Mouse (Mus musculus): ENCODE results near the gene Abhd2. TPM values are rescaled to one million over a fixed set of nuclear protein-coding genes. Genes with fewer than 3 reads are reported as not detected.
"Not testable (repeated sequence)": the region's sequence is repeated elsewhere in the genome, so short reads cannot be mapped to it uniquely, and the experiment has no call there.

The Abhd2 gene
- polyA plus RNA-seq, 1 experiment from 2014 or later, result 19.5 TPM

DNA sequence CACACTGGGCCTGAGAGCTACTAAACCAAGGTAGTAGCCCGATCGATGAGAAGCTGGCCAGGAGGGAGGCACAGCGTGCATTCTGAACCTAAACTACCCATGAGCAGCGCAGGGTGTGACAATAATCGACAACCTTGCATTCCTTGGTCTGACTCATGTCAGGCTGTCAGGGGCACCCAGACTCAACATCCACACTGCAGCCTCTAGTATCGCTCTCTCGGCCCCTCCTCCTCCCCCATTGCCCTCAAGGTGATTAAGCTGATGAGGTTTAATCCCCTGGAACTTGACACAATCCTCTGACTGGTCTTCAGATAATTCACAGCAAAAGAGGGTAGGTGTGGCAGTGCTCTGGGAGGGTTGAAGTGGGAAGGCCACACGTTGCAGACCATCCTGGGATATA, 3.6 kb upstream of the Abhd2 start:
- ATAC-seq (ENCODE audit: low FRiP score), result no peak
- Histone ChIP-seq H3K4me3 (no peak overlapping the region), H3K27ac (no peak overlapping the region), H3K4me1 (replicated peaks) (peaks cover 15% of the 10 kb centered on the region), H3K36me3 (no peaks in the 10 kb centered on the region), H3K27me3 (no peaks in the 10 kb centered on the region), H3K9me3 (no peaks in the 10 kb centered on the region), H3K9ac (no peak overlapping the region), H3K4me2 (no peak overlapping the region)
- WGBS, result 70% methylated on average over 8 of the region's 8 CpGs

GRCm38 (mm10) chr7:79269866-79270265, 3.1 kb upstream of the Abhd2 start:
- Histone ChIP-seq H3K9ac (no peak overlapping the region), H3K36me3 (no peaks in the 10 kb centered on the region), H3K4me1 (replicated peaks) (peaks cover 20% of the 10 kb centered on the region), H3K4me3 (no peak overlapping the region), H3K27ac (no peak overlapping the region), H3K4me2 (no peak overlapping the region), H3K27me3 (no peaks in the 10 kb centered on the region), H3K9me3 (no peaks in the 10 kb centered on the region)
- ATAC-seq (ENCODE audit: low FRiP score), result no peak
- WGBS, result 84% methylated on average over 1 of the region's 1 CpGs

DNA sequence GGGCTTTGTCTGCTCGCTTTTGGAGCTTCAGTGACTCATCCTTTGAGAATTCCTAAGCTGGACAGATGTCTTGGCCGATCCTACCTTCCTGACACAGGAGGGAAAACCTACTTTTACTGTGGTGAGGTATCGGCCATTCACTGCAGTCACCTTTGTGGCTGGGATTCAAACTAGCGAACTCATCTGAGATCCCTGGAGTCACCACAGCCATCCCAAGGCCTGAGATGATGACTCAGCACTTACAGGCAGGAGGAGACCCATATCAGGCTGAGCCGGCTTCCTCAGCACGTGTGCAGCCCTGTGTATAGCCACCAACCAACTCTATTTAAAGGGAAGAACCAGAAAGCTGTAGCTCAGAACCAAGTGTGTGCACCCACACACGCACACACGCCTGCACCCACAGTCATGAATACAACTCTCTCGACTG, 2.0 kb upstream of the Abhd2 start:
- Histone ChIP-seq H3K9me3 (no peaks in the 10 kb centered on the region), H3K27me3 (no peaks in the 10 kb centered on the region), H3K27ac (no peak overlapping the region), H3K4me3 (no peak overlapping the region), H3K4me1 (replicated peaks) (peaks cover 31% of the 10 kb centered on the region), H3K9ac (no peak overlapping the region), H3K4me2 (no peak overlapping the region), H3K36me3 (no peaks in the 10 kb centered on the region)
- no peak for ATAC-seq (ENCODE audit: low FRiP score)
- WGBS, result 86% methylated on average over 9 of the region's 9 CpGs

- Histone ChIP-seq H3K4me1 (replicated peaks) (peaks cover 42% of the 10 kb centered on the region), H3K4me3 (peak overlapping the region; percentile 84), H3K9ac (no peak overlapping the region), H3K4me2 (peak overlapping the region; percentile 56), H3K36me3 (no peaks in the 10 kb centered on the region), H3K9me3 (no peaks in the 10 kb centered on the region), H3K27ac (peak overlapping the region; percentile 63), H3K27me3 (no peaks in the 10 kb centered on the region)
- no peak; the same call in 1 of the 2 replicates for ATAC-seq (ENCODE audit: low FRiP score)
- 85% methylated on average over 16 of the region's 16 CpGs for WGBS
Measured at GRCm38 (mm10) chr7:79271861-79272788, 874 bp upstream of the Abhd2 start.

DNA sequence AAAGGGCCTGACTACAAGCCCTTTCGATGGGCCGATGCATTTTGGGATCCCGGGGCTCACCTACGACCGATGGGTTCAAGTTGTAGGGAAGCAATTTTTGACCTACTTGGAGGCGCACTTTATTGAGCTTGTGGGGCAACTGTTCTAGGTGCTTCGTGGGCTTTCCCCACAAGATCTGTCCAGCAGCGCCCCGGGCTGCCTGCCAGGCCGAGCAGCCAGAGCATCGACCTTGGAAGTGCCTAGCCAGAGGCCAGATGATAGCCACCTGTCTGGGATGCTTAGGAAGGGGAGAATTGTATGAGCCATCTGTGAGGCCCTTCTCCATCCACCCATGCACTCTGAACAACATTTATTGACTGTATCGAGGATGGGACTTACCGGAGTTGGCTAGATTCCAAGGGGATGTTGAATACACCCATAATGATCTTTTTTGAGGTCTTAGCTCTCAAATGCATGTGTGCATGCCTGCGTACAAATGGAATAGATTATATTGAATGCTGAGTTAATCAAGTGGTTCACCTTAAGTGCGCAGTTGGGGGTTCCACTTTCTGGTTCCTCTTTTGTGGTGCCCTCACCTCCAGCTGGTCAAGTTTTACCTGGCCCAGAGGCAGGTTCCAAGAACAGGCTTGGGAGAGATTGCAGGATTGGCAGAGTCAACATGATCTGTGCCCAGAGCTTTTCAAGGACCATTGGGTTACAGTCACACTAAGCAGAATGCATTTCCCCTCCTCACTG, 906 bp downstream of the Abhd2 start:
- ATAC-seq (ENCODE audit: low FRiP score), result no peak
- Histone ChIP-seq H3K9me3 (no peaks in the 10 kb centered on the region), H3K9ac (peak overlapping the region; percentile 91), H3K4me3 (peak overlapping the region; percentile 84), H3K4me1 (replicated peaks) (peaks cover 52% of the 10 kb centered on the region), H3K27ac (peak overlapping the region; percentile 92), H3K4me2 (peak overlapping the region; percentile 86), H3K36me3 (no peaks in the 10 kb centered on the region), H3K27me3 (no peaks in the 10 kb centered on the region)
- 12% methylated on average over 15 of the region's 15 CpGs for WGBS

GRCm38 (mm10) chr7:79274473-79275010, 1.5 kb downstream of the Abhd2 start:
- WGBS, result 78% methylated on average over 8 of the region's 8 CpGs
- H3K4me1 ChIP-seq (replicated peaks), result peaks cover 59% of the 10 kb centered on the region
- peak overlapping the region; percentile 84 for H3K4me3 ChIP-seq
- peak overlapping the region; percentile 91 for H3K9ac ChIP-seq
- H3K27ac ChIP-seq, result peak overlapping the region; percentile 31
- H3K36me3 ChIP-seq, result no peaks in the 10 kb centered on the region
- ATAC-seq (ENCODE audit: low FRiP score), result no peak
- H3K4me2 ChIP-seq, result peak overlapping the region; percentile 86
- H3K27me3 ChIP-seq, result no peaks in the 10 kb centered on the region
- no peaks in the 10 kb centered on the region for H3K9me3 ChIP-seq

DNA sequence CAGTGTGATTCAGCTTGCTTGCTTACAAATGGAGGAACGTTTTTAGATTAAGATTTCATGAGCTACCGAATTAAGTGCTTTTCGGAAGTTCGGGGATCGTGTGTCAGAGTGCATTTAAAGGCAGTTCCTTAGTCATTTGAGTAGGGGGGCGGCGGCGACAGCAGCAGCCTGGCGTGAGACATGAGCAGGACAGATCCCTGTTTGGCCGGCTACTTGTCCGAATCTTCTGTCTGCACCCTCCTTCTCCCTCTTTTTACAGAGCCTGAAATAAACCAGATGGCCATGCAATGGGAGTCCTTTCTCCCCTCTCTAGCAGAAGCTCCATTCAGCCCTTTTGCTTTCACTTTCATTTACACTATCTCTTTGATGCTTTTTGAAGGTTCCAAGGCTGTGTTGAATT, 2.3 kb downstream of the Abhd2 start:
- H3K9me3 ChIP-seq, result no peaks in the 10 kb centered on the region
- WGBS, result 45% methylated on average over 11 of the region's 11 CpGs
- no peaks in the 10 kb centered on the region for H3K36me3 ChIP-seq
- no peak for ATAC-seq (ENCODE audit: low FRiP score)
- no peaks in the 10 kb centered on the region for H3K27me3 ChIP-seq
- peak overlapping the region; percentile 86 for H3K4me2 ChIP-seq
- H3K9ac ChIP-seq, result peak overlapping the region; percentile 63
- peak overlapping the region; percentile 84 for H3K4me3 ChIP-seq
- 0 out of 2 replicates have a peak overlapping the region, but pooled peaks have one; percentile 55 for H3K27ac ChIP-seq
- peaks cover 62% of the 10 kb centered on the region for H3K4me1 ChIP-seq (replicated peaks)

DNA sequence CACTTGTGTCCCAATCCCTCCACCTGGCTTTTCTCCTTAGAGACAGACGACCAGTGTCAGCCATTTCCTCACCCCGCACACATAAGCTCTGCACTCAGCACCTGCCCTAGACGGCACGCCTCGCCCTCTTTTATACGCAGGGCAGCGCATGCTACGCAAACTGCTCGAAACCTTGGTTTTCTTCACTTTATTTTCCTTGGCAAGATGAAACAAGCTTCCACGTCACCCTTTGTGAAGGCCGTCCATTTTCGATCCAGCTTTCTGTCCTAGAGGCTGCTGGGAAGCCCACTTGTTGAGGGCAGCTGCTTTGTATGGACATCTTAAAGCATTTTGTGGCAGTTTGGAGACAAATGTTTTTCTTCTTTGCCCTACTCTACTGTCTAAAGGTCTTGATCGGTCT, 5.4 kb downstream of the Abhd2 start:
- ATAC-seq (ENCODE audit: low FRiP score), result no peak
- H3K9ac ChIP-seq, result no peak overlapping the region
- peaks cover 77% of the 10 kb centered on the region for H3K4me1 ChIP-seq (replicated peaks)
- no peaks in the 10 kb centered on the region for H3K9me3 ChIP-seq
- H3K4me3 ChIP-seq, result no peak overlapping the region
- no peaks in the 10 kb centered on the region for H3K36me3 ChIP-seq
- H3K27ac ChIP-seq, result no peak overlapping the region
- H3K4me2 ChIP-seq, result no peak overlapping the region
- H3K27me3 ChIP-seq, result no peaks in the 10 kb centered on the region
- 80% methylated on average over 13 of the region's 13 CpGs for WGBS

GRCm38 (mm10) chr7:79279376-79280029, 6.5 kb downstream of the Abhd2 start:
- Histone ChIP-seq H3K9ac (no peak overlapping the region), H3K36me3 (no peaks in the 10 kb centered on the region), H3K27me3 (no peaks in the 10 kb centered on the region), H3K9me3 (no peaks in the 10 kb centered on the region), H3K4me3 (no peak overlapping the region), H3K4me2 (no peak overlapping the region), H3K27ac (peak overlapping the region; percentile 14), H3K4me1 (replicated peaks) (peaks cover 78% of the 10 kb centered on the region)
- 79% methylated on average over 10 of the region's 10 CpGs for WGBS
- ATAC-seq (ENCODE audit: low FRiP score), result no peak

- Histone ChIP-seq H3K36me3 (peaks cover 5% of the 10 kb centered on the region; the same call in 1 of the 2 replicates), H3K4me1 (replicated peaks) (peaks cover 74% of the 10 kb centered on the region), H3K9ac (no peak overlapping the region), H3K27ac (no peak overlapping the region; the same call in 1 of the 2 replicates), H3K9me3 (no peaks in the 10 kb centered on the region), H3K4me3 (no peak overlapping the region), H3K27me3 (no peaks in the 10 kb centered on the region), H3K4me2 (no peak overlapping the region)
- ATAC-seq (ENCODE audit: low FRiP score), result no peak
- 76% methylated on average over 12 of the region's 12 CpGs for WGBS
Measured at GRCm38 (mm10) chr7:79282883-79283670, 10.1 kb downstream of the Abhd2 start.

- not testable (repeated sequence) for H3K9ac ChIP-seq; H3K27ac ChIP-seq; H3K9me3 ChIP-seq; H3K4me2 ChIP-seq; ATAC-seq (ENCODE audit: low FRiP score); H3K4me3 ChIP-seq; H3K27me3 ChIP-seq; H3K36me3 ChIP-seq
- H3K4me1 ChIP-seq (replicated peaks), result peaks cover 68% of the 10 kb centered on the region
- WGBS, result 92% methylated on average over 1 of the region's 1 CpGs
Measured at GRCm38 (mm10) chr7:79283671-79283941, 10.6 kb downstream of the Abhd2 start.
